Mouse (Mus musculus) thymus, postnatal 25 days (tissue): ENCODE data around the gene Olfr1020.

Experiments used
- DNase-seq: peaks from one replicate; pipeline ENCODE4 v3.0.0; 2022

Gene Olfr1020

DNA sequence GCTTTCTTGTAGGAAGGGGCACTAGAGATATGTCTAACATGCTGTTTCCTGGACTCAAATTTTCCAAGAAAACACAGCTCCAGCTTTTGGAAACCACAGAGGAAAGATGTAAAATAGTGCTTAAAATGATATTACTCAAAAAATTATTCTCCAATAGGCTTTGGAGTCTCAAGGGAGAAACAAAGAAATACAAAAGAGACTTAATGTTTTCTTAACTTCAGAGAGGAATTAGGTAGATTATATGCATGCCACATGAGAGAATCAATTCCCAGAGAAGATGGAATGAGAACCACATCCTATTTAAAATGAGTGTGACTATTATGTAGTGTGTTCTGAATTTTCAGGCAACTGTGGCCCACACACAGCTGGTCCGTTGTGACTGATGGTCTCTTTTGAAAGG is at the start of gene Olfr1020:
Gene Olfr1020, plus strand, starts transcription at position 301 of the 400 bp plus-strand sequence.
- DNase-seq: no peak

- DNase-seq: no peak
Observed at GRCm38 (mm10) chr2:85802444-85802843, 44.4 kb upstream of the Olfr1020 start, which contains the start of gene Olfr1016. Gene Olfr1016 (minus strand): TSS chr2:85802544.

GRCm38 (mm10) chr2:85804501-85804900 is 42.3 kb upstream of the Olfr1020 start:
- DNase-seq: no peak

- no peak for DNase-seq
Observed at GRCm38 (mm10) chr2:85818179-85818578, 28.7 kb upstream of the Olfr1020 start, which contains the start of gene Olfr1018. Gene Olfr1018 (plus strand): TSS chr2:85818479.

DNA sequence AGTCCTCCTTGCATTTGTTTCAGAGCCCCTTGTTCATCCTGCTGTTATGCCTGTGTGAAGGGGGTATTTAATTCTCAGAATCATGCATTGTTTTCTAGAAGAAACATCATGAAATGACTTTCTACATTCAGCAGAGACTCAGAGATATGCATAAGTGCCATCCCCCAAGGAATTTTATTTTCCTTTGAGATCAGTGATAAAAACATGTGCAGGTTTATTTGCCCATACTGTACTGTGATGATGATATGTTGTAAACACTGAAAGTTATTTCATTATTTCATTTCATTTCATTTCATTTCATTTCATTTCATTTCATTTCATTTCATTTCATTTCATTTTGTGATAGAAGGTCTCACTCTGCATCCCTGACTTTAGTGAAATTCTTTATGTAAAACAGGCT is 1.4 kb upstream of the Olfr1020 start, which contains the start of gene Olfr1019:
Gene Olfr1019, minus strand, starts transcription at position 101 of the 400 bp plus-strand sequence.
- no peak for DNase-seq

DNA sequence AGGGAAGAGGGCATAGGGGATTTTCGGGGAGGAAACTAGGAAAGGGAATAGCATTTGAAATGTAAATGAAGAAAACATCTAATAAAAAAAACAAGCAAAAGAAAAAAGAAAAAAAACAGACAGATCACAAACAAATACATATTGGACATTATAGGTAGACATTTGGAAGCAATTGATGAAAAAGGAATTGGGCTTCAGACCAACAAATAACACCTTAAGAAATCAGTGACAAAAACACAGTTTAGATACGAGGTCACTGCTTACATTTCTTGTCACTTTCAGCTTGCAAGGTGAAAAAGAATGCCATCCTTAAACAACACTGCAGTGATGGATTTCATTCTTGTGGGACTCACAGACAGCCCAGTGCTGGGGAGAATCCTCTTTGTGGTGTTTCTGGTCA is 21.5 kb downstream of the Olfr1020 start, which contains the start of gene Olfr1022:
Gene Olfr1022, plus strand, starts transcription at position 301 of the 400 bp plus-strand sequence.
- no peak for DNase-seq

DNA sequence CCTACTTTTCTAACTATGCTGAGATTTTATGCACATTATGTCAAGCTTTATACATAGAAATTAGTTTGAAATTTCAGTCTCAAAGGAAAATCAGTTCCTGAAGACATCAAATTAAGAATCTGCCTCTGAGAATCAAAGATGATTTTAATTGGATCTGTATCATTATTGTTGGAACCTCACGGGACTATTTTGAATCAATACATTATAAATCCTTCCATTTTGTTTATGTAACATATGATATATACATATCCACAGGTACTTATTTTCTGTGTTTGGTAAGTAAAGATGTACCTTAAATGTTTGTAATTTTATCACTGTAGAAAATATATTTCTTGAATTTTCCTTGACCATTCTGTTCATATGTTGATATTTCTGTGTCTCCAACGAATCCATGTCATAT is 38.5 kb downstream of the Olfr1020 start, which contains the start of gene Olfr1023:
Gene Olfr1023, plus strand, starts transcription at position 301 of the 400 bp plus-strand sequence.
- no peak for DNase-seq
